Mouse (Mus musculus): ENCODE data around the gene Cdca7. TPM values are rescaled to one million over a fixed set of nuclear protein-coding genes. Genes with fewer than 3 reads are reported as not detected.

Gene Cdca7
- polyA plus RNA-seq, 1 experiment from 2014 or later = 17.1 TPM

GRCm38 (mm10) chr2:72453563-72453962 is 22.4 kb upstream of the Cdca7 start:
- Histone ChIP-seq H3K4me3 (replicated peaks; ENCODE audit: low read length) (no peak overlapping the region), H3K4me2 (replicated peaks) (no peak overlapping the region), H3K27ac (no peak overlapping the region), H3K36me3 (replicated peaks; ENCODE audit: control insufficient read depth, insufficient read depth) (no peaks in the 10 kb centered on the region), H3K27me3 (ENCODE audit: control insufficient read depth, insufficient read depth, low read length) (no peaks in the 10 kb centered on the region), H3K9me3 (ENCODE audit: control insufficient read depth, low read length) (no peaks in the 10 kb centered on the region), H3K4me1 (replicated peaks; ENCODE audit: control insufficient read depth, insufficient read depth, low read length) (peaks cover 4% of the 10 kb centered on the region; the same call in 1 of the 2 replicates), H3K9ac (no peak overlapping the region)
- WGBS = 60% methylated on average over 3 of the region's 3 CpGs
- ATAC-seq (ENCODE audit: low FRiP score) (no peak), DNase-seq (ENCODE audit: low spot score) (no peak)

GRCm38 (mm10) chr2:72456189-72456588 is 19.8 kb upstream of the Cdca7 start:
- no peaks in the 10 kb centered on the region for H3K36me3 ChIP-seq (replicated peaks; ENCODE audit: control insufficient read depth, insufficient read depth)
- no peak for DNase-seq (ENCODE audit: low spot score)
- 78% methylated on average over 1 of the region's 1 CpGs for WGBS
- H3K4me1 ChIP-seq (replicated peaks; ENCODE audit: control insufficient read depth, insufficient read depth, low read length) = peaks cover 4% of the 10 kb centered on the region; the same call in 1 of the 2 replicates
- no peak overlapping the region for H3K4me3 ChIP-seq (replicated peaks; ENCODE audit: low read length)
- ATAC-seq (ENCODE audit: low FRiP score) = no peak
- H3K27ac ChIP-seq = no peak overlapping the region
- no peak overlapping the region for H3K9ac ChIP-seq
- no peaks in the 10 kb centered on the region for H3K27me3 ChIP-seq (ENCODE audit: control insufficient read depth, insufficient read depth, low read length)
- no peaks in the 10 kb centered on the region for H3K9me3 ChIP-seq (ENCODE audit: control insufficient read depth, low read length)
- no peak overlapping the region for H3K4me2 ChIP-seq (replicated peaks)

GRCm38 (mm10) chr2:72464376-72465014 is 11.5 kb upstream of the Cdca7 start:
- H3K27ac ChIP-seq = no peak overlapping the region
- ATAC-seq (ENCODE audit: low FRiP score) (no peak), DNase-seq (ENCODE audit: low spot score) (no peak)
- no peaks in the 10 kb centered on the region for H3K9me3 ChIP-seq (ENCODE audit: control insufficient read depth, low read length)
- H3K9ac ChIP-seq = no peak overlapping the region
- no peak overlapping the region for H3K4me2 ChIP-seq (replicated peaks)
- no peaks in the 10 kb centered on the region for H3K4me1 ChIP-seq (replicated peaks; ENCODE audit: control insufficient read depth, insufficient read depth, low read length)
- H3K36me3 ChIP-seq (replicated peaks; ENCODE audit: control insufficient read depth, insufficient read depth) = no peaks in the 10 kb centered on the region
- no peak overlapping the region for H3K4me3 ChIP-seq (replicated peaks; ENCODE audit: low read length)
- WGBS = 80% methylated on average over 7 of the region's 7 CpGs
- H3K27me3 ChIP-seq (ENCODE audit: control insufficient read depth, insufficient read depth, low read length) = no peaks in the 10 kb centered on the region

- WGBS = 90% methylated on average over 1 of the region's 1 CpGs
- no peaks in the 10 kb centered on the region for H3K36me3 ChIP-seq (replicated peaks; ENCODE audit: control insufficient read depth, insufficient read depth)
- no peaks in the 10 kb centered on the region for H3K4me1 ChIP-seq (replicated peaks; ENCODE audit: control insufficient read depth, insufficient read depth, low read length)
- H3K9ac ChIP-seq = no peak overlapping the region
- no peak overlapping the region for H3K4me2 ChIP-seq (replicated peaks)
- no peaks in the 10 kb centered on the region for H3K27me3 ChIP-seq (ENCODE audit: control insufficient read depth, insufficient read depth, low read length)
- DNase-seq (ENCODE audit: low spot score) (no peak), ATAC-seq (ENCODE audit: low FRiP score) (no peak)
- H3K27ac ChIP-seq = no peak overlapping the region
- H3K4me3 ChIP-seq (replicated peaks; ENCODE audit: low read length) = no peak overlapping the region
- H3K9me3 ChIP-seq (ENCODE audit: control insufficient read depth, low read length) = no peaks in the 10 kb centered on the region
Measured at GRCm38 (mm10) chr2:72467604-72468003, 8.4 kb upstream of the Cdca7 start.

GRCm38 (mm10) chr2:72471415-72472070 is 4.4 kb upstream of the Cdca7 start:
- Histone ChIP-seq H3K27ac (no peak overlapping the region), H3K9ac (no peak overlapping the region), H3K36me3 (replicated peaks; ENCODE audit: control insufficient read depth, insufficient read depth) (no peaks in the 10 kb centered on the region), H3K4me1 (replicated peaks; ENCODE audit: control insufficient read depth, insufficient read depth, low read length) (peaks cover 5% of the 10 kb centered on the region; the same call in 1 of the 2 replicates), H3K4me2 (replicated peaks) (no peak overlapping the region), H3K27me3 (ENCODE audit: control insufficient read depth, insufficient read depth, low read length) (0 out of 2 replicates have a peak, but pooled peaks cover 6% of the 10 kb centered on the region), H3K4me3 (replicated peaks; ENCODE audit: low read length) (no peak overlapping the region), H3K9me3 (ENCODE audit: control insufficient read depth, low read length) (no peaks in the 10 kb centered on the region)
- DNase-seq (ENCODE audit: low spot score) (no peak), ATAC-seq (ENCODE audit: low FRiP score) (no peak)
- WGBS = 84% methylated on average over 16 of the region's 16 CpGs

GRCm38 (mm10) chr2:72474531-72475287 is 1.2 kb upstream of the Cdca7 start:
- H3K4me1 ChIP-seq (replicated peaks; ENCODE audit: control insufficient read depth, insufficient read depth, low read length) = peaks cover 21% of the 10 kb centered on the region
- no peak overlapping the region for H3K9ac ChIP-seq
- no peaks in the 10 kb centered on the region for H3K36me3 ChIP-seq (replicated peaks; ENCODE audit: control insufficient read depth, insufficient read depth)
- H3K27ac ChIP-seq = no peak overlapping the region
- H3K4me2 ChIP-seq (replicated peaks) = no peak overlapping the region
- H3K9me3 ChIP-seq (ENCODE audit: control insufficient read depth, low read length) = no peaks in the 10 kb centered on the region
- peaks cover 11% of the 10 kb centered on the region; the same call in 1 of the 2 replicates for H3K27me3 ChIP-seq (ENCODE audit: control insufficient read depth, insufficient read depth, low read length)
- DNase-seq (ENCODE audit: low spot score) = no peak
- ATAC-seq (ENCODE audit: low FRiP score) = no peak
- 20% methylated on average over 7 of the region's 7 CpGs for WGBS
- no peak overlapping the region for H3K4me3 ChIP-seq (replicated peaks; ENCODE audit: low read length)

- Histone ChIP-seq H3K4me3 (replicated peaks; ENCODE audit: low read length) (peak overlapping the region; percentile 84), H3K27ac (no peak overlapping the region), H3K36me3 (replicated peaks; ENCODE audit: control insufficient read depth, insufficient read depth) (no peaks in the 10 kb centered on the region), H3K4me1 (replicated peaks; ENCODE audit: control insufficient read depth, insufficient read depth, low read length) (peaks cover 21% of the 10 kb centered on the region), H3K9me3 (ENCODE audit: control insufficient read depth, low read length) (no peaks in the 10 kb centered on the region), H3K9ac (peak overlapping the region; percentile 60), H3K4me2 (replicated peaks) (peak overlapping the region; percentile 94), H3K27me3 (ENCODE audit: control insufficient read depth, insufficient read depth, low read length) (peaks cover 11% of the 10 kb centered on the region; the same call in 1 of the 2 replicates)
- ATAC-seq (ENCODE audit: low FRiP score) = no peak
- no peak for DNase-seq (ENCODE audit: low spot score)
- under 1% methylated on average over 7 of the region's 7 CpGs for WGBS
Measured at GRCm38 (mm10) chr2:72475423-72475796, 549 bp upstream of the Cdca7 start.

- H3K27me3 ChIP-seq (ENCODE audit: control insufficient read depth, insufficient read depth, low read length) = peaks cover 11% of the 10 kb centered on the region; the same call in 1 of the 2 replicates
- H3K27ac ChIP-seq = no peak overlapping the region
- WGBS = under 1% methylated on average over 53 of the region's 53 CpGs
- peak overlapping the region; percentile 94 for H3K4me2 ChIP-seq (replicated peaks)
- H3K4me1 ChIP-seq (replicated peaks; ENCODE audit: control insufficient read depth, insufficient read depth, low read length) = peaks cover 21% of the 10 kb centered on the region
- no peak for DNase-seq (ENCODE audit: low spot score)
- H3K9ac ChIP-seq = peak overlapping the region; percentile 60
- H3K36me3 ChIP-seq (replicated peaks; ENCODE audit: control insufficient read depth, insufficient read depth) = no peaks in the 10 kb centered on the region
- no peaks in the 10 kb centered on the region for H3K9me3 ChIP-seq (ENCODE audit: control insufficient read depth, low read length)
- H3K4me3 ChIP-seq (replicated peaks; ENCODE audit: low read length) = peak overlapping the region; percentile 84
- peak; percentile 60; the same call in 1 of the 2 replicates for ATAC-seq (ENCODE audit: low FRiP score)
Measured at GRCm38 (mm10) chr2:72476486-72477211, 690 bp downstream of the Cdca7 start.
